ENCODE assay signal across 40 mouse cellular contexts in the genomic region with DNA sequence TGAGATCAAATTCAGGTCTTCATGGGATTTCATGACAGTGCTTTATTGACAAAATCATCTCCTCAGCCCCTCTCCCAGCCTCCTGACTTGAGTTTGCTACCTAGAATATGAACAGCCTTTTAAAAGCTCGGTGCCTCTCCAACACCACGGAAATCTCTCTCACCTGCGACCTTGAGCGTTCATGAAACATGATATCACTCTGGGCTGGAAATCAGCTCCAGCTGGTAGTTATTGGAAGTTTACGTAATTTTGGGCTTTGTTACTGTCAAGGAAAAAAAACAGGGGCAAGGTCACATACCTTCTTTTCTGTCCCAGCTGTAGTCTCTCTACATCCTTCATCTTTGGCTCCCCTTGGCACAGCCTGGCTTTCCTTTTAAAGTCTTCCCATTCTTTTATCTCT. TPM values are rescaled to one million over a fixed set of nuclear protein-coding genes. Genes with fewer than 3 reads are reported as not detected.
"Had no signal": no experiment of that assay in that cellular context is flagged by ENCODE, and none has a peak within 500 bp of the region (broad histone marks: within the 10 kb centered on the region; RNA-seq: fewer than 3 reads in every experiment).

No protein-coding gene starts in this region.

- H3K36me3 ChIP-seq: heart, embryonic 13.5 days; heart, embryonic 15.5 days; hindbrain, embryonic 10.5 days; hindbrain, embryonic 12.5 days; hindbrain, embryonic 13.5 days; hindbrain, embryonic 15.5 days; intestine, embryonic 15.5 days; kidney, embryonic 15.5 days had no signal

- H3K4me2 ChIP-seq: heart, embryonic 13.5 days; heart, embryonic 15.5 days; hindbrain, embryonic 12.5 days; hindbrain, embryonic 13.5 days; hindbrain, embryonic 14.5 days; hindbrain, embryonic 15.5 days; intestine, embryonic 15.5 days; kidney, embryonic 15.5 days had no signal

- DNase-seq: heart, postnatal 10 days; heart, postnatal 14 days; heart, postnatal 36 days; heart, postnatal 4 days; kidney, adult 11 months; kidney, adult 18-20 months; kidney, adult 2 months; kidney, adult 8-10 months; kidney, adult 9 months; kidney, postnatal 10 days; kidney, postnatal 14 days; kidney, postnatal 25 days; kidney, postnatal 36 days; kidney, postnatal 4 days; layer of hippocampus, adult 9-11 months; layer of hippocampus, postnatal 36 days had no signal

- ATAC-seq: hindbrain, embryonic 16.5 days; hindbrain, postnatal 0 days; inflammation-experienced regulatory T-cells, adult 6 months; intestine, embryonic 15.5 days; intestine, embryonic 16.5 days; intestine, postnatal 0 days had no signal

- H3K4me1 ChIP-seq: heart, embryonic 15.5 days; hindbrain, embryonic 10.5 days; hindbrain, embryonic 12.5 days; hindbrain, embryonic 13.5 days; hindbrain, embryonic 15.5 days; intestine, embryonic 15.5 days; kidney, embryonic 15.5 days had no signal

- H3K27ac ChIP-seq: heart, embryonic 13.5 days; heart, embryonic 15.5 days; hindbrain, embryonic 10.5 days; hindbrain, embryonic 12.5 days; hindbrain, embryonic 13.5 days; hindbrain, embryonic 14.5 days; hindbrain, embryonic 15.5 days; hindbrain, postnatal 0 days; intestine, embryonic 15.5 days; kidney, embryonic 15.5 days; kidney, postnatal 0 days; layer of hippocampus, adult 2 months had no signal

- H3K27me3 ChIP-seq: heart, embryonic 13.5 days; heart, embryonic 15.5 days; hindbrain, embryonic 12.5 days; hindbrain, embryonic 13.5 days; hindbrain, embryonic 15.5 days; intestine, embryonic 15.5 days; kidney, embryonic 15.5 days had no signal

- H3K9me3 ChIP-seq: heart, embryonic 13.5 days; heart, embryonic 15.5 days; hindbrain, embryonic 10.5 days; hindbrain, embryonic 12.5 days; hindbrain, embryonic 13.5 days; hindbrain, embryonic 15.5 days; intestine, embryonic 15.5 days; kidney, embryonic 15.5 days had no signal

- H3K9ac ChIP-seq: heart, embryonic 13.5 days; heart, embryonic 15.5 days; hindbrain, embryonic 12.5 days; hindbrain, embryonic 13.5 days; hindbrain, embryonic 14.5 days; hindbrain, embryonic 15.5 days; intestine, embryonic 15.5 days; kidney, embryonic 15.5 days had no signal

- H3K4me3 ChIP-seq: heart, embryonic 13.5 days; heart, embryonic 15.5 days; hindbrain, embryonic 10.5 days; hindbrain, embryonic 12.5 days; hindbrain, embryonic 13.5 days; hindbrain, embryonic 15.5 days; intestine, embryonic 15.5 days; kidney, embryonic 15.5 days; layer of hippocampus, adult 2 months; left cerebral cortex, adult 2 months had no signal

RNA-seq across cellular contexts. Expression of a gene that starts 20.7 kb away (rescaled TPM):
- total RNA-seq: hematopoietic stem cell, adult 5-6 weeks; hindbrain, postnatal 0 days; layer of hippocampus, adult 18-20 months; layer of hippocampus, adult 2 months; layer of hippocampus, postnatal 10 days; layer of hippocampus, postnatal 14 days; layer of hippocampus, postnatal 25 days; layer of hippocampus, postnatal 36 days; left cerebral cortex, adult 18-20 months; left cerebral cortex, adult 2 months; left cerebral cortex, postnatal 10 days had no signal
